8 mouse cellular contexts compared by ENCODE assay signal in genomic region chr16:5134623-5135330, GRCm38 (mm10). TPM values are rescaled to one million over a fixed set of nuclear protein-coding genes. Genes with fewer than 3 reads are reported as not detected.
DNase-seq lines count a peak whose midpoint lies in the region; ATAC-seq lines count a peak whose summit lies in the region.

No protein-coding gene starts in this region.

- peak; percentile 67 for ATAC-seq in heart, embryonic 15.5 days (replicated peaks; ENCODE audit: insufficient number of reproducible peaks, insufficient read depth, low FRiP score, low read depth)
- no peak for ATAC-seq in granulocyte monocyte progenitor cell, adult 5-6 weeks (replicated peaks; ENCODE audit: poor library complexity, severe bottlenecking)

- H3K9me3 ChIP-seq in heart, embryonic 15.5 days (replicated peaks): no peaks in the 10 kb centered on the region

- H3K36me3 ChIP-seq in heart, embryonic 15.5 days: no peaks in the 10 kb centered on the region

- WGBS in heart, embryonic 15.5 days: 35% methylated on average over 14 of the region's 14 CpGs

- peak overlapping the region; percentile 76 for H3K27ac ChIP-seq in heart, embryonic 15.5 days

- peaks cover 58% of the 10 kb centered on the region for H3K4me1 ChIP-seq in heart, embryonic 15.5 days (replicated peaks)

- peak; percentile 25 for DNase-seq in retina, postnatal 7 days (ENCODE audit: low read depth, low spot score)
- DNase-seq in retina, postnatal 1 day: no peak
- DNase-seq in cerebellum, adult 9-11 months: peak; percentile 64
- peak; percentile 49 to 52 for DNase-seq in layer of hippocampus, postnatal 14 days (ENCODE audit: low spot score in 2 of 2)
- DNase-seq in skeletal muscle tissue, adult 2 months (ENCODE audit: low read depth, low spot score): peak; percentile 68
- DNase-seq in spleen, postnatal 4 days (ENCODE audit: low spot score in 2 of 2): no peak

- no peak overlapping the region for H3K4me3 ChIP-seq in heart, embryonic 15.5 days

- H3K4me2 ChIP-seq in heart, embryonic 15.5 days: peak overlapping the region; percentile 9; the same call in 1 of the 2 replicates

- peaks cover 37% of the 10 kb centered on the region for H3K27me3 ChIP-seq in heart, embryonic 15.5 days

- H3K9ac ChIP-seq in heart, embryonic 15.5 days: no peak overlapping the region

RNA-seq across cellular contexts. Expression of gene Ppl, which starts 2.6 kb away (rescaled TPM):
- polyA plus RNA-seq in heart, embryonic 15.5 days (2015; fragmentation: Nextera tagmentation; extraction: Ambion mirVana): 1.3 and 2.3 TPM in 2 replicates
- under 1 TPM; 0.91 to 0.99 TPM for total RNA-seq in layer of hippocampus, postnatal 14 days (2021)
- not detected in 2 replicates for total RNA-seq in granulocyte monocyte progenitor cell, adult 5-6 weeks (2014; fragmentation: Nextera tagmentation)
- total RNA-seq in granulocyte monocyte progenitor cell, adult 5-6 weeks (2017): not detected in 2 replicates

RNA-seq across cellular contexts. Expression of gene Sec14l5, which starts 12.1 kb away (rescaled TPM):
- 0.06 and 0.08 TPM in 2 replicates for polyA plus RNA-seq in heart, embryonic 15.5 days (2015; fragmentation: Nextera tagmentation; extraction: Ambion mirVana)
- total RNA-seq in layer of hippocampus, postnatal 14 days (2021): 1 to 10 TPM; 2.4 to 3.4 TPM
- total RNA-seq in granulocyte monocyte progenitor cell, adult 5-6 weeks (2014; fragmentation: Nextera tagmentation): not detected in 2 replicates
- total RNA-seq in granulocyte monocyte progenitor cell, adult 5-6 weeks (2017): not detected in 2 replicates

Comparison
In these comparisons a context has a peak if more than half of its experiments do, and no peak if none do; other contexts are left out.
1. DNase-seq: peak in retina, postnatal 7 days (single experiment), cerebellum, adult 9-11 months (single experiment), layer of hippocampus, postnatal 14 days (2 of 2) and skeletal muscle tissue, adult 2 months (single experiment); none in retina, postnatal 1 day (single experiment) and spleen, postnatal 4 days (0 of 2).